Mouse (Mus musculus): ENCODE results near the gene Mcm10. TPM values are rescaled to one million over a fixed set of nuclear protein-coding genes. Genes with fewer than 3 reads are reported as not detected.

The Mcm10 gene
- polyA plus RNA-seq, 1 experiment from 2014 or later: 52.3 TPM

DNA sequence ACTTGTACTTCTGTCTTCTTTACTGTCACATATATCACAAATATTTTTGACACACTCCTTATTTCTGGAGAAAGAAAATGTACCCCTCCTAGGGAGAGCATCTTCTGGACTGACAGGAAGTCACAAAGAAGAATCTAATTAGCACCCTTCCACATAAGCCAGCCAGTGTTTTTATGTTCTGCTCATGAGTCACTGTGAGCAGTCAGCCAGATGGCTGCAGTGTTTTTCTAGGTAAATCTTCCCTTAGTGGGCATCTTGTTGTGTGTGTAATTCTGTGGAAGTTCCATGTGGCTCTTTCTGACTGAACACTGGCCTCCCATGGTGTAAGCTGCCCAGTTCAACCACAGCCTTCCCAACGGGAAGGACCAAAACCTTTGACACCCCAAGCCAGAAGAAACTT lies 7.1 kb upstream of the Mcm10 start:
- H3K9ac ChIP-seq: no peak overlapping the region
- ATAC-seq (ENCODE audit: insufficient read depth) (no peak), DNase-seq (no peak)
- H3K9me3 ChIP-seq (ENCODE audit: low read depth, low read length): no peaks in the 10 kb centered on the region
- no peaks in the 10 kb centered on the region for H3K27me3 ChIP-seq (ENCODE audit: insufficient read depth, low read length)
- no peaks in the 10 kb centered on the region for H3K4me1 ChIP-seq (ENCODE audit: insufficient read depth)
- H3K27ac ChIP-seq (ENCODE audit: low read depth): no peak overlapping the region
- no peak overlapping the region for H3K4me3 ChIP-seq (ENCODE audit: low read depth, low read length)
- 64% methylated on average over 1 of the region's 1 CpGs for WGBS
- no peak for TF ChIP-seq CTCF (IDR thresholded peaks at IDR 0.05; ENCODE audit: low read depth)
- no peaks in the 10 kb centered on the region for H3K36me3 ChIP-seq (ENCODE audit: insufficient read depth)
- no peak overlapping the region for H3K4me2 ChIP-seq

DNA sequence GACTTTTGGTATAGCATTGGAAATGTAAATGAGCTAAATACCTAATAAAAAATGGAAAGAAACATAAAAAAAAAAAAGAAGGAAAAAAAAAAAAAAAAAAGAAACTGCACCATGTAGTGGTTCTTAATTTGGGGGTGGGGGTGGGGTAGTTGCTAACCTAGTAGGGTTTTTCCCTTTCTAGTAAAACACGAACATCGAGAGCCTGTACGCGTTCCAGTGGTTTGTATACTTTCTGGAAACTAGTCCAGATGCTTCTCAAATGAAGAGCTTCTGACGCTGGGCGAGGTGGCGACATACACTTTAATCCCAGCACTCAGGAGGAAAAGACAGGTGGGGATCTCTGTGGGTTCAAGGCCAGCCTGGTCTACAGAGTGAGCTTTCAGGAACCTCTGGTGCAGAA lies 4.3 kb upstream of the Mcm10 start:
- H3K27me3 ChIP-seq (ENCODE audit: insufficient read depth, low read length): no peaks in the 10 kb centered on the region
- ATAC-seq (ENCODE audit: insufficient read depth) (no peak), DNase-seq (no peak)
- no peaks in the 10 kb centered on the region for H3K36me3 ChIP-seq (ENCODE audit: insufficient read depth)
- H3K9ac ChIP-seq: no peak overlapping the region
- H3K9me3 ChIP-seq (ENCODE audit: low read depth, low read length): no peaks in the 10 kb centered on the region
- no peaks in the 10 kb centered on the region for H3K4me1 ChIP-seq (ENCODE audit: insufficient read depth)
- H3K4me3 ChIP-seq (ENCODE audit: low read depth, low read length): no peak overlapping the region
- H3K27ac ChIP-seq (ENCODE audit: low read depth): no peak overlapping the region
- TF ChIP-seq CTCF (IDR thresholded peaks at IDR 0.05; ENCODE audit: low read depth): no peak
- WGBS: 85% methylated on average over 7 of the region's 7 CpGs
- H3K4me2 ChIP-seq: no peak overlapping the region

- Histone ChIP-seq H3K9ac (no peak overlapping the region), H3K9me3 (ENCODE audit: low read depth, low read length) (no peaks in the 10 kb centered on the region), H3K27ac (ENCODE audit: low read depth) (no peak overlapping the region), H3K36me3 (ENCODE audit: insufficient read depth) (peaks cover 2% of the 10 kb centered on the region; the same call in 1 of the 2 replicates), H3K4me1 (ENCODE audit: insufficient read depth) (peaks cover 3% of the 10 kb centered on the region; the same call in 1 of the 2 replicates), H3K4me2 (no peak overlapping the region), H3K27me3 (ENCODE audit: insufficient read depth, low read length) (no peaks in the 10 kb centered on the region), H3K4me3 (ENCODE audit: low read depth, low read length) (no peak overlapping the region)
- ATAC-seq (ENCODE audit: insufficient read depth) (no peak), DNase-seq (no peak)
- no peak for TF ChIP-seq CTCF (IDR thresholded peaks at IDR 0.05; ENCODE audit: low read depth)
- 81% methylated on average over 6 of the region's 6 CpGs for WGBS
Observed at GRCm38 (mm10) chr2:5015527-5015926, 2.9 kb upstream of the Mcm10 start.

DNA sequence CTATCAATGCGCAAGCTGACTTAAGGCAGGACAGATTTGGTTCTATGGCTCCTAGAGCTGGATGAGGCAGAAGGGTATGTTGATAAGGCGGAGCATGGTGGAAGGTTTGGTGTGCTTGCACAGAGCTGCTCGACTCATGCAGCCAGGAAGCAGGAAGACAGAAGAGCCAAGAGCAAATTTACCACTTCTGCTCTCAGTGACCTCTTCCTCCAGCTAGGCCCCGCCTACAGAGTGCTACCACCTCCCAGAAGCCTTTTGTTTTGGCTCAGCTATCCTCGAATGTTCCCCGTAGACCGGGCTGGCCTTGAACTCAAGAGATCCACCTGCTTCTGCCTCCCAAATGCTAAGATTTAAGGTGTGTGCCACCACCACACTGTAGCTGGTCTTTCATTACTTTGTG lies 2.0 kb upstream of the Mcm10 start:
- peaks cover 3% of the 10 kb centered on the region; the same call in 1 of the 2 replicates for H3K36me3 ChIP-seq (ENCODE audit: insufficient read depth)
- no peaks in the 10 kb centered on the region for H3K9me3 ChIP-seq (ENCODE audit: low read depth, low read length)
- peaks cover 3% of the 10 kb centered on the region; the same call in 1 of the 2 replicates for H3K4me1 ChIP-seq (ENCODE audit: insufficient read depth)
- no peaks in the 10 kb centered on the region for H3K27me3 ChIP-seq (ENCODE audit: insufficient read depth, low read length)
- no peak overlapping the region for H3K4me2 ChIP-seq
- no peak overlapping the region for H3K9ac ChIP-seq
- ATAC-seq (ENCODE audit: insufficient read depth): no peak
- H3K27ac ChIP-seq (ENCODE audit: low read depth): no peak overlapping the region
- no peak overlapping the region for H3K4me3 ChIP-seq (ENCODE audit: low read depth, low read length)
- no peak for DNase-seq
- TF ChIP-seq CTCF (IDR thresholded peaks at IDR 0.05; ENCODE audit: low read depth): no peak
- 63% methylated on average over 7 of the region's 7 CpGs for WGBS

DNA sequence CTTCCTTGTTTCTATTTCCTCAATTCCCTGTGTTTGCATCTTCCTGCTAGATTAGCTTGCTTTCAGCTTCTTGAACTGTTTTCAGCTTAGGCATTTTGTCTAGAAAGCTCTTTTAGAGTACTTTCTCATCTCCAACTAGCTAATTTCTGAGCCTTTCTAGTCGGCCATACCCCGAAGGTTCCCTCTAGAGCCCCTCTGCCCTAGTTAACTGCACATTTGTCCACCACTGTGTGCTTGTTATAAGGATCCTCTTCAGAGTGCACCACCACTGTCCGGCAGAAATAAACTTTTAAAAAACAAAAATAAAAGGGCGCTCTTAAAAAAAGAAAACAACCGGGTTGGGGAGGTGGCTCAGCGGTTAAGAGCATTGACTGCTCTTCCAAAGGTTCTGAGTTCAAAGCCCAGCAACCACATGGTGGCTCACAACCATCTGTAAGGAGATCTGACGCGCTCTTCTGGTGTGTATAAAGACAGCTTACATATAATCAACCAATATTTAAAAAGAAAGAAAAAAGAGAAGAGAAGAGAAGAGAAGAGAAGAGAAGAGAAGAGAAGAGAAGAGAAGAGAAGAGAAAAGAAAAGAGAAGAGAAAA lies 597 bp downstream of the Mcm10 start:
- no peak for TF ChIP-seq CTCF (IDR thresholded peaks at IDR 0.05; ENCODE audit: low read depth)
- H3K4me1 ChIP-seq (ENCODE audit: insufficient read depth): peaks cover 3% of the 10 kb centered on the region; the same call in 1 of the 2 replicates
- DNase-seq (no peak), ATAC-seq (ENCODE audit: insufficient read depth) (peak; percentile 37; the same call in 1 of the 2 replicates)
- H3K4me2 ChIP-seq: peak overlapping the region; percentile 62
- no peaks in the 10 kb centered on the region for H3K27me3 ChIP-seq (ENCODE audit: insufficient read depth, low read length)
- no peaks in the 10 kb centered on the region for H3K9me3 ChIP-seq (ENCODE audit: low read depth, low read length)
- peak overlapping the region; percentile 70 for H3K4me3 ChIP-seq (ENCODE audit: low read depth, low read length)
- 9% methylated on average over 8 of the region's 8 CpGs for WGBS
- H3K36me3 ChIP-seq (ENCODE audit: insufficient read depth): peaks cover 24% of the 10 kb centered on the region
- 0 out of 2 replicates have a peak overlapping the region, but pooled peaks have one; percentile 70 for H3K27ac ChIP-seq (ENCODE audit: low read depth)
- peak overlapping the region; percentile 62 for H3K9ac ChIP-seq

DNA sequence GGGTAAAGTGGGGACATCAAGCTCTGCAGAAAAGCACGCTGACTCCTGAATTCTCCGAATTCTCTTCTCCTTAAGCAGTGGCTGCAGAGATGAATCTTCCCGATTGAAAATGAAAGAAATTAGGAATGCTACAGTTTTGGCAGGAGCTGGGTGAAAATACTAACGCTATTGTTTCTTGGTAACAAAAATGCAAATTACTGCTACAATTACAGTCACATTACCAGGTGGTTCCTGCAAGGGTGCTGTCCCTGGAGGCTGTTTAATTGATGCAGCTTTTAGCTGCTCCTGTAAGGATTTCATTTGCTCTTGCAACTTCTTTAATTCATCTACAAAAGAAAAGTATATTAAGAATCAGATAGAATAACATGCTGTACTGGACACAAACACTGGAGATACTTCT lies 5.5 kb downstream of the Mcm10 start:
- no peak overlapping the region for H3K27ac ChIP-seq (ENCODE audit: low read depth)
- H3K9me3 ChIP-seq (ENCODE audit: low read depth, low read length): no peaks in the 10 kb centered on the region
- H3K36me3 ChIP-seq (ENCODE audit: insufficient read depth): peaks cover 66% of the 10 kb centered on the region
- H3K9ac ChIP-seq: no peak overlapping the region
- DNase-seq (no peak), ATAC-seq (ENCODE audit: insufficient read depth) (no peak)
- no peak overlapping the region for H3K4me3 ChIP-seq (ENCODE audit: low read depth, low read length)
- no peaks in the 10 kb centered on the region for H3K27me3 ChIP-seq (ENCODE audit: insufficient read depth, low read length)
- no peak overlapping the region for H3K4me2 ChIP-seq
- H3K4me1 ChIP-seq (ENCODE audit: insufficient read depth): peaks cover 3% of the 10 kb centered on the region; the same call in 1 of the 2 replicates
- 91% methylated on average over 4 of the region's 4 CpGs for WGBS
- no peak for TF ChIP-seq CTCF (IDR thresholded peaks at IDR 0.05; ENCODE audit: low read depth)

DNA sequence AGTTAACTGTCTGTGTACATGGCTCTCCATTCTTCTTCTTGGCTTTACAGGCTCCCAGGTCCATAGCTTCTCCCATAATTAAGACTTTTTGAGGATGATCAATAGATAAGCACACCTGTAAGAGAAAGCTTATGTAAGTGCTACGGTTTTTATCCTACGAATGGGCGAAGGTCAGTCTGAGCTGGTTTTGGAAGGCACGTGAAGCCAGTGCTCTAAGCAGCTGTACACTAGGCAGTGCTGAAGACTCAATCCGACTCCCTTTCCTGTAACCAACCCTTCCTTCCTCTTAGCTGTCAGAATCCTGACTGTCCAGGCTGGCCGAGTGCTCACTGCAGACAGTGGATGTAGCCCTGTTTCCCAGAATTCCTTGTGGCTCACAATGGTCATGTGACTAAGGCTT lies 11.3 kb downstream of the Mcm10 start:
- WGBS: 91% methylated on average over 6 of the region's 6 CpGs
- TF ChIP-seq CTCF (IDR thresholded peaks at IDR 0.05; ENCODE audit: low read depth): no peak
- no peaks in the 10 kb centered on the region for H3K4me1 ChIP-seq (ENCODE audit: insufficient read depth)
- H3K4me3 ChIP-seq (ENCODE audit: low read depth, low read length): no peak overlapping the region
- H3K36me3 ChIP-seq (ENCODE audit: insufficient read depth): peaks cover 90% of the 10 kb centered on the region
- no peak overlapping the region for H3K27ac ChIP-seq (ENCODE audit: low read depth)
- H3K27me3 ChIP-seq (ENCODE audit: insufficient read depth, low read length): no peaks in the 10 kb centered on the region
- H3K9me3 ChIP-seq (ENCODE audit: low read depth, low read length): no peaks in the 10 kb centered on the region
- H3K9ac ChIP-seq: no peak overlapping the region
- ATAC-seq (ENCODE audit: insufficient read depth) (no peak), DNase-seq (no peak)
- H3K4me2 ChIP-seq: no peak overlapping the region

Measured in lung, embryonic 14.5 days (tissue).